Mouse (Mus musculus) left cerebral cortex, postnatal 36 days (tissue): ENCODE results near the gene D430019H16Rik. TPM values are rescaled to one million over a fixed set of nuclear protein-coding genes. Genes with fewer than 3 reads are reported as not detected.

Experiments used
- DNase-seq, 2 experiments: peaks; one replicate each; pipeline ENCODE4 v3.0.0; 2021 to 2022; ENCODE audit warnings: low spot score in 2 of 2, mixed read lengths in 1 of 2
- intact Hi-C: fragments of 180-260 bp; cut with DNase I; formaldehyde crosslinking; loops from one replicate; pipeline ENCODE4 v1.15.1; 2025
- total RNA-seq, 2 experiments: library from RNA; stranded (reverse); gene quantifications; 2 replicates each; pipeline ENCODE4 v1.2.3; 2021

The D430019H16Rik gene
- total RNA-seq, 2 experiments from 2014 or later: 89.2 to 101 TPM

- no peak for DNase-seq
- intact Hi-C loops: no loop called here
Measured at GRCm38 (mm10) chr12:105529545-105529944, 75.9 kb downstream of the D430019H16Rik start.

GRCm38 (mm10) chr12:105531724-105532371 lies 78.2 kb downstream of the D430019H16Rik start:
- DNase-seq: no peak
- intact Hi-C loops: no loop called here

GRCm38 (mm10) chr12:105534842-105535241 lies 81.2 kb downstream of the D430019H16Rik start:
- intact Hi-C loops: no loop called here
- no peak for DNase-seq

- DNase-seq: no peak
- intact Hi-C loops: no loop called here
Measured at GRCm38 (mm10) chr12:105535968-105536760, 82.5 kb downstream of the D430019H16Rik start.

- no peak for DNase-seq
- intact Hi-C loops: no loop called here
Measured at GRCm38 (mm10) chr12:105537162-105537561, 83.5 kb downstream of the D430019H16Rik start.

- no peak for DNase-seq
- intact Hi-C loops: no loop called here
Measured at GRCm38 (mm10) chr12:105539649-105540048, 86.0 kb downstream of the D430019H16Rik start.

GRCm38 (mm10) chr12:105541590-105542402 lies 88.1 kb downstream of the D430019H16Rik start:
- no peak for DNase-seq
- intact Hi-C loops: no loop called here

GRCm38 (mm10) chr12:105542513-105542912 lies 88.9 kb downstream of the D430019H16Rik start:
- intact Hi-C loops: no loop called here
- no peak for DNase-seq

Other genes starting within 250 kb of the D430019H16Rik start
- not detected for gene Tcl1, start 231.1 kb upstream of the D430019H16Rik start, total RNA-seq
- gene Tunar, start 120.0 kb upstream of the D430019H16Rik start, total RNA-seq: 10 to 100 TPM in 1 of 2 experiments, 1 to 10 TPM in 1; 7.1 to 12.7 TPM
- under 1 TPM; 0.25 to 0.36 TPM for gene Bdkrb2, start 109.4 kb downstream of the D430019H16Rik start, total RNA-seq
- not detected for gene Bdkrb1, start 149.2 kb downstream of the D430019H16Rik start, total RNA-seq
- 10 to 100 TPM; 22.6 to 25.1 TPM for gene Gskip, start 231.0 kb downstream of the D430019H16Rik start, total RNA-seq
- 10 to 100 TPM; 44.7 to 50.7 TPM for gene Atg2b, start 231.4 kb downstream of the D430019H16Rik start, total RNA-seq